Comparison of ENCODE assay signal across 7 mouse cellular contexts in genomic region chr17:45733735-45734301, GRCm38 (mm10). TPM values are rescaled to one million over a fixed set of nuclear protein-coding genes. Genes with fewer than 3 reads are reported as not detected.
A peak's percentile ranks its signal among the peaks of the same experiment; 100 is the strongest.
DNase-seq lines count a peak whose midpoint lies in the region; ATAC-seq lines count a peak whose summit lies in the region.

TSS of gene 1600014C23Rik (minus strand) at chr17:45733844.

- no peaks in the 10 kb centered on the region for H3K9me3 ChIP-seq in hindbrain, embryonic 15.5 days
- H3K9me3 ChIP-seq in midbrain, embryonic 11.5 days (ENCODE audit: control insufficient read depth, low read length): no peaks in the 10 kb centered on the region
- H3K9me3 ChIP-seq in stomach, embryonic 16.5 days (replicated peaks; ENCODE audit: control insufficient read depth, low read length): no peaks in the 10 kb centered on the region

- H3K9ac ChIP-seq in hindbrain, embryonic 15.5 days: peak within 1 kb of the TSS; percentile 40
- H3K9ac ChIP-seq in midbrain, embryonic 11.5 days (ENCODE audit: low read length): peak within 1 kb of the TSS; percentile 71
- peak within 1 kb of the TSS; percentile 69 for H3K9ac ChIP-seq in stomach, embryonic 16.5 days (ENCODE audit: low read length)

- no peaks in the 10 kb centered on the region for H3K36me3 ChIP-seq in hindbrain, embryonic 15.5 days
- no peaks in the 10 kb centered on the region for H3K36me3 ChIP-seq in midbrain, embryonic 11.5 days (ENCODE audit: control insufficient read depth, insufficient read depth, low read length)
- H3K36me3 ChIP-seq in stomach, embryonic 16.5 days (ENCODE audit: control insufficient read depth, insufficient read depth, low read length): no peaks in the 10 kb centered on the region

- ATAC-seq in hindbrain, embryonic 15.5 days (ENCODE audit: low FRiP score, low read depth): peak; percentile 52
- no peak for ATAC-seq in midbrain, embryonic 11.5 days (ENCODE audit: low FRiP score)
- ATAC-seq in stomach, embryonic 16.5 days (ENCODE audit: insufficient read depth, low FRiP score): no peak

- peak within 1 kb of the TSS; percentile 69 for H3K27ac ChIP-seq in hindbrain, embryonic 15.5 days (replicated peaks)
- H3K27ac ChIP-seq in midbrain, embryonic 11.5 days (ENCODE audit: low read depth, low read length): no peak within 1 kb of the TSS
- peak within 1 kb of the TSS; percentile 57 for H3K27ac ChIP-seq in stomach, embryonic 16.5 days (ENCODE audit: low read length)

- peak; percentile 38 for DNase-seq in R1 (ENCODE audit: low read depth, low spot score)
- DNase-seq in cerebellum, adult 18-20 months: peak; percentile 68 to 83
- DNase-seq in frontal cortex, adult 2 months (ENCODE audit: extremely low spot score in 1 of 2, low spot score in 1 of 2): peak; percentile 49 to 63
- peak; percentile 56 to 70 for DNase-seq in left cerebral cortex, adult 8-10 months (ENCODE audit: low spot score in 2 of 2)
- DNase-seq in midbrain, embryonic 11.5 days (ENCODE audit: low spot score, missing footprints): peak; percentile 95

- WGBS in hindbrain, embryonic 15.5 days: 2% methylated on average over 41 of the region's 41 CpGs
- 1% methylated on average over 28 of the region's 41 CpGs for WGBS in midbrain, embryonic 11.5 days
- WGBS in stomach, embryonic 16.5 days: 1% methylated on average over 41 of the region's 41 CpGs

- peak within 1 kb of the TSS; percentile 87 for H3K4me2 ChIP-seq in hindbrain, embryonic 15.5 days
- peak within 1 kb of the TSS; percentile 63 for H3K4me2 ChIP-seq in midbrain, embryonic 11.5 days
- peak within 1 kb of the TSS; percentile 88 for H3K4me2 ChIP-seq in stomach, embryonic 16.5 days (ENCODE audit: low read depth, low read length)

- H3K4me1 ChIP-seq in hindbrain, embryonic 15.5 days (replicated peaks): peaks cover 43% of the 10 kb centered on the region
- H3K4me1 ChIP-seq in midbrain, embryonic 11.5 days (ENCODE audit: control insufficient read depth, insufficient read depth, low read length): peaks cover 32% of the 10 kb centered on the region
- peaks cover 37% of the 10 kb centered on the region for H3K4me1 ChIP-seq in stomach, embryonic 16.5 days (ENCODE audit: control insufficient read depth, insufficient read depth, low read length)

- H3K4me3 ChIP-seq in hindbrain, embryonic 15.5 days: peak within 1 kb of the TSS; percentile 35
- peak within 1 kb of the TSS; percentile 28 for H3K4me3 ChIP-seq in midbrain, embryonic 11.5 days (ENCODE audit: low read depth, low read length)
- peak within 1 kb of the TSS; percentile 42 for H3K4me3 ChIP-seq in stomach, embryonic 16.5 days (replicated peaks; ENCODE audit: low read length)

- no peaks in the 10 kb centered on the region for H3K27me3 ChIP-seq in hindbrain, embryonic 15.5 days
- H3K27me3 ChIP-seq in midbrain, embryonic 11.5 days (ENCODE audit: control insufficient read depth, insufficient read depth, low read length): peaks cover 13% of the 10 kb centered on the region
- no peaks in the 10 kb centered on the region for H3K27me3 ChIP-seq in stomach, embryonic 16.5 days (ENCODE audit: control insufficient read depth, insufficient read depth, low read length)

RNA-seq across cellular contexts. Expression of gene 1600014C23Rik, which starts in this region (rescaled TPM):
- 0.22 and 0.27 TPM in 2 replicates for polyA plus RNA-seq in frontal cortex, adult 2 months (2012; rRNA removed)
- 0.43 TPM in 1 of 2 replicates, not detected in the other for polyA plus RNA-seq in hindbrain, embryonic 15.5 days (2015; fragmentation: Nextera tagmentation; extraction: Ambion mirVana)
- 1 to 10 TPM in 1 of 4 experiments, under 1 TPM in 1, not detected in 2; 0.73 to 1.1 TPM for total RNA-seq in left cerebral cortex, adult 8-10 months (2022)
- polyA plus RNA-seq in midbrain, embryonic 11.5 days (2014; fragmentation: Nextera tagmentation; extraction: Ambion mirVana): 0.48 TPM in 1 of 2 replicates, not detected in the other
- polyA plus RNA-seq in stomach, embryonic 16.5 days (2015; fragmentation: Nextera tagmentation; extraction: Ambion mirVana): not detected in 2 replicates

Comparison
In these comparisons a context has a peak if more than half of its experiments do, and no peak if none do; other contexts are left out.
1. Peak in DNase-seq in frontal cortex, adult 2 months; RNA of the gene not detected or under 1 TPM.
2. Peak in ATAC-seq, H3K4me3 ChIP-seq, H3K27ac ChIP-seq, H3K9ac ChIP-seq and H3K4me2 ChIP-seq in hindbrain, embryonic 15.5 days; RNA of the gene not detected or under 1 TPM.
3. Peak in DNase-seq, H3K4me3 ChIP-seq, H3K9ac ChIP-seq and H3K4me2 ChIP-seq in midbrain, embryonic 11.5 days; RNA of the gene not detected or under 1 TPM.
4. DNase-seq: peak in every context shown above with its lines; median percentile 95 in midbrain, embryonic 11.5 days; 76 in cerebellum, adult 18-20 months; 63 in left cerebral cortex, adult 8-10 months; 56 in frontal cortex, adult 2 months; 38 in R1.